Mouse (Mus musculus) G1E (cell line): ENCODE measurements around the gene Gpc1.

Source experiments
- CTCF ChIP-seq: IDR thresholded peaks from 2 replicates; pipeline ENCODE4 v1.5.1; 2012; ENCODE audit warnings: low read depth, low read length, inconsistent platforms, mixed read lengths
- GATA1 ChIP-seq: IDR thresholded peaks from 2 replicates; pipeline ENCODE4 v1.6.1; 2012; ENCODE audit warnings: borderline replicate concordance, low read length, inconsistent platforms, mixed read lengths
- TAL1 ChIP-seq: conservative IDR thresholded peaks from 2 replicates; pipeline ENCODE4 v1.6.1; 2012; ENCODE audit warnings: low read depth, low read length, inconsistent platforms, mixed read lengths

DNA sequence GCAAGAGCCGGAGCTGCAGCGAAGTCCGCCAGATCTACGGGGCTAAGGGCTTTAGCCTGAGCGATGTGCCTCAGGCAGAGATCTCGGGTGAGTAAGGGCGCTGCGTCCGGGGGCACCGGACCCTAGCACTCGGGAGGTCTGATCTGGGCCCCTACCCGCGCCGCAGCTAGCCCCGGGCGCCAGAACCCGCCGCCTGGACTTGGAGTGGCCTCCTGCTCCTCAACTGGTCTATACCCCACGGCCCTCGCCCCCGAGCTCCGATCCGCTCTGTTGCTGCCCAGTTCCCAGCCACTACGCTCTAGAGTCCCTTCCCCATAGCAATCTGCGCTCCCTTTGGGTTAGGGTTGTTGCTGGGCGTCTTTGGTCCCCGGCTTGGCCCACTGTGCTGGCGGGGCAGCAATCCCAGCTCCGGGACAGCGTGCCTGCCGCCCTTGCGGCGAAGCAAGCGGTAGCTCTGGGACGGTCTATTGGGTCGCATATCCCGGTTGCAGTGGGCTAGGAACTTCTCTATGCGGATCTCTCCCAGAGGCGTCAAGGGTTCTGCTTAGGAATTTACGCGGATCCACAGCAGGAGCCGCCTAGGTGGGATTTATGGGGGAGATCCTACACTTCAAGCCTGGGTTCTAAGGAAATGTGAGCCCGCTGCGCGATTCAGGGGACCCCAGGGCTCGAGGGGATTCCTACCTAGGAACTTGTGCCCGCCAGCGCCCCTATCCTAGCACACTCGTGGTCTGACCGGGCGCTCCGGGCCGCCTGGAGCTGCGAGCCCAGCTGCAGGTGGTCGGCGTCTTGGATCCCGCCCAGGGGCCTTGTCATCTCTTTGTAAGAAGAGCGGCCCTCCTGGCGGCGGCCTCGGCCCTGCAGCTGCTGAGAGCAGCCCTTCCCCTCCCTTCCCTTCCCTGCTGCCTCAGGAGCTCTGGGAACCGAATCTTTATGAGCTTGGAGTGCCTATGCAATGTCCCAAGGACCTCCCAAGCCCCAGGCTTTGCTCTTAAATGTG is 866 bp downstream of the Gpc1 start:
- TF ChIP-seq GATA1 (no peak), CTCF (no peak), TAL1 (no peak)
